Mouse (Mus musculus) heart, postnatal 0 days (tissue): ENCODE results near the gene Xrcc3.

ENCODE experiments used
- CTCF ChIP-seq: IDR thresholded peaks from 2 replicates; pipeline ENCODE4 v1.5.1; 2016; ENCODE audit warnings: antibody characterized with exemption, control low read depth, low read depth
- EP300 ChIP-seq: IDR thresholded peaks from 2 replicates; pipeline ENCODE4 v1.6.1; 2016; ENCODE audit warnings: antibody characterized with exemption, low read depth

DNA sequence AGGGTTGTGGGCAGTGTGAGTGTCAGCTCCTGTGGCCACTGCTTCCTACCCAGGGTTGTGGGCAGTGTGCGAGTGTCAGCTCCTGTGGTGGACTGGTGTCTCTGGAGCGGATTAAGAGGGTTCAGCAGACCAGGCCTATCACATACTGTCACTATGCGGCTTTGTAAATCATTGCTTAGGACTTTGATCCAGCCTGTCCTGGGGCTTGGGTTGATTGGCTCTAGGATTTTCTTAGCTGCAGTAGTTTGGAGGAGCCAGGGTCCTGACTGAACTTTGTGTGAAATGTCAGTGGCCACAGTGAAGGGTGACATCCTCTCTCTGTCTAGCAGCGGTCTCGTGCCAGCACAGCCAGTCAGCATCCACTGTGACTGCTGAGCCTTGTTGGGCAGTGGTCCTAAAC is 23.6 kb downstream of the Xrcc3 start:
- no peak for TF ChIP-seq CTCF
- TF ChIP-seq EP300 = no peak
